Mouse (Mus musculus): ENCODE measurements around the gene Aktip. TPM values are rescaled to one million over a fixed set of nuclear protein-coding genes. Genes with fewer than 3 reads are reported as not detected.

Aktip gene
- polyA plus RNA-seq, 1 experiment from 2014 or later: 52.5 TPM

DNA sequence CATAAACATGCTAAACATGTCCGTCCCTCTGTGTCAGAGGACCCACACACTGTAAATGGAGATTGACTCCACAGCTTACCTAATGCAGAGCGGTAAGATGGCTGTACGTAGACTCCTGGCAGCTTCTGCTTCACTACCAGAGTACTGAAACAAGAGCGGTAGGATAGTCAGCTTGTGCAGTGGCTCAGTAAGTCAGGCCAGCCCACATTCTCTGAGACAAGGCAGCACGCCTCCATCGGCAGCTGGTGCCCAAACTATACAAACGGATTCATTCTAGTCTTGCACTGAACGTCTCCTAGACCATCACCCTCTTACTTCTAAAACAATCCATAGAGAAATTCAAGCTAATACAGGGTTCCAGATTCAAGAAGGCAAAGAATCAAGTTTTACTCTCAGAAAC is 73.0 kb downstream of the Aktip start:
- Histone ChIP-seq H3K9ac (ENCODE audit: low read length) (no peak overlapping the region), H3K27ac (ENCODE audit: low read length) (no peak overlapping the region), H3K4me3 (replicated peaks; ENCODE audit: low read length) (no peak overlapping the region), H3K9me3 (replicated peaks; ENCODE audit: control insufficient read depth, low read length) (no peaks in the 10 kb centered on the region), H3K27me3 (ENCODE audit: control insufficient read depth, insufficient read depth, low read length) (no peaks in the 10 kb centered on the region), H3K36me3 (ENCODE audit: control insufficient read depth, insufficient read depth, low read length) (peaks cover 30% of the 10 kb centered on the region), H3K4me2 (ENCODE audit: low read depth, low read length) (no peak overlapping the region), H3K4me1 (ENCODE audit: control insufficient read depth, insufficient read depth, low read length) (no peaks in the 10 kb centered on the region)
- 87% methylated on average over 8 of the region's 8 CpGs for WGBS
- ATAC-seq (ENCODE audit: insufficient read depth, low FRiP score): no peak

DNA sequence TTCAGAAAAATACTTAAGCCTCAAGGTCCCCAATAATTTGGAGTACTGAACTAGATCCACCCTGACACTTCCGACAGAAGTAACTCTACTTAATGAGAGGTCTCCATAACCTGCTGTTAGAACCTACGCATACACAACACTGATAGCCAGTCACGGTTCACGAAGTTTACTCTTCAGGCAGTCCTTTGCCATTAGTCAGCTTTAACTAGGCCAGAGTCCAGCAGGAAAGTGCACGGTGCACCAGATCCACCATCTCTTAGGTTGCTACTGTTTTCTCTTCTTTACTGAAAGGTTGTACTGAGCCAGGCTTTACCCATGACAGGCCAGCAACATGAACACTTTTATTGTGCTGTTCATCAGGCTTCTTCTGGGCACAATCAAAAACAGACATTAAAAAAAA is 75.5 kb downstream of the Aktip start:
- 88% methylated on average over 5 of the region's 5 CpGs for WGBS
- no peaks in the 10 kb centered on the region for H3K4me1 ChIP-seq (ENCODE audit: control insufficient read depth, insufficient read depth, low read length)
- no peak for ATAC-seq (ENCODE audit: insufficient read depth, low FRiP score)
- peaks cover 36% of the 10 kb centered on the region for H3K36me3 ChIP-seq (ENCODE audit: control insufficient read depth, insufficient read depth, low read length)
- H3K9me3 ChIP-seq (replicated peaks; ENCODE audit: control insufficient read depth, low read length): no peaks in the 10 kb centered on the region
- no peaks in the 10 kb centered on the region for H3K27me3 ChIP-seq (ENCODE audit: control insufficient read depth, insufficient read depth, low read length)
- H3K9ac ChIP-seq (ENCODE audit: low read length): no peak overlapping the region
- H3K4me2 ChIP-seq (ENCODE audit: low read depth, low read length): no peak overlapping the region
- no peak overlapping the region for H3K4me3 ChIP-seq (replicated peaks; ENCODE audit: low read length)
- H3K27ac ChIP-seq (ENCODE audit: low read length): no peak overlapping the region

DNA sequence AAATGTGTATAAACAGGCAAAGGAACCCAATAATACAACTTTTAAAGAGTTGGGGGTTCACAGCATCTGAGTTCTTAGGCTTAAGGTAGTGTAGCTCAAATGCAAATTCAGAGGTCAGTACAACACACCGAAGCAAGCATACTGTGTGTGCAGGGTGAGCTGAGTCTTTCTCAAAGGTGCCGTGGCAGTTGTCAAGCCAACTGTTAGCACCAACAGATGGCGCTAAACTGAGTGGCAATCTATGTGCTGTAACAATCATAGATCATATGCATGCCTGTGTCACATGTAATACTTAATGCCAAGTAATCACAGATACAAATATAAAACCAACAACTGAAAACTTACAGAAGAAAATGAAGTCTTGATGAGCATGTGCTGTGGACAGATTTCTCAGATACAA is 81.6 kb downstream of the Aktip start:
- Histone ChIP-seq H3K4me2 (ENCODE audit: low read depth, low read length) (no peak overlapping the region), H3K4me3 (replicated peaks; ENCODE audit: low read length) (no peak overlapping the region), H3K9me3 (replicated peaks; ENCODE audit: control insufficient read depth, low read length) (no peaks in the 10 kb centered on the region), H3K27ac (ENCODE audit: low read length) (no peak overlapping the region), H3K27me3 (ENCODE audit: control insufficient read depth, insufficient read depth, low read length) (no peaks in the 10 kb centered on the region), H3K4me1 (ENCODE audit: control insufficient read depth, insufficient read depth, low read length) (no peaks in the 10 kb centered on the region), H3K36me3 (ENCODE audit: control insufficient read depth, insufficient read depth, low read length) (peaks cover 29% of the 10 kb centered on the region), H3K9ac (ENCODE audit: low read length) (no peak overlapping the region)
- WGBS: 75% methylated on average over 3 of the region's 3 CpGs
- ATAC-seq (ENCODE audit: insufficient read depth, low FRiP score): no peak

DNA sequence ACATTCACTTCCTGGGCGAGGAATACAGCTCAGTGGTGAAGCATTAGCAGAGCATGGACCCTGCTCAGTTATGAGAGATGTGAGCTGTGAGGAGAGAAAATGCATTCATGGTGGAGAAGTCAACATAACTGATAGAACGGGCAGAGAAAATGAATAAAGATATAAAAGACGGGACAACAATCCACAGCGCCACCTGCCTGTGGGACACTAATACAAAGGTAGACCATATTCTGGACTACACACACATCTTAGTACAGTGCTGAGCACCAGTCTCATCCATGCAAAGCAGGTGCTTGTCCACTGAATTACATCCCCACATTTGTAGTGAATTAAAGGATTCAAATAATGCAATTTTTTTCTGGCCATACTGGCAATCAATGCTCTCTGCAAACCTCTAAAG is 82.2 kb downstream of the Aktip start:
- peaks cover 26% of the 10 kb centered on the region for H3K36me3 ChIP-seq (ENCODE audit: control insufficient read depth, insufficient read depth, low read length)
- no peaks in the 10 kb centered on the region for H3K4me1 ChIP-seq (ENCODE audit: control insufficient read depth, insufficient read depth, low read length)
- H3K9me3 ChIP-seq (replicated peaks; ENCODE audit: control insufficient read depth, low read length): no peaks in the 10 kb centered on the region
- no peak for ATAC-seq (ENCODE audit: insufficient read depth, low FRiP score)
- WGBS: 92% methylated on average over 4 of the region's 4 CpGs
- no peaks in the 10 kb centered on the region for H3K27me3 ChIP-seq (ENCODE audit: control insufficient read depth, insufficient read depth, low read length)
- H3K27ac ChIP-seq (ENCODE audit: low read length): no peak overlapping the region
- H3K9ac ChIP-seq (ENCODE audit: low read length): no peak overlapping the region
- H3K4me3 ChIP-seq (replicated peaks; ENCODE audit: low read length): no peak overlapping the region
- no peak overlapping the region for H3K4me2 ChIP-seq (ENCODE audit: low read depth, low read length)

DNA sequence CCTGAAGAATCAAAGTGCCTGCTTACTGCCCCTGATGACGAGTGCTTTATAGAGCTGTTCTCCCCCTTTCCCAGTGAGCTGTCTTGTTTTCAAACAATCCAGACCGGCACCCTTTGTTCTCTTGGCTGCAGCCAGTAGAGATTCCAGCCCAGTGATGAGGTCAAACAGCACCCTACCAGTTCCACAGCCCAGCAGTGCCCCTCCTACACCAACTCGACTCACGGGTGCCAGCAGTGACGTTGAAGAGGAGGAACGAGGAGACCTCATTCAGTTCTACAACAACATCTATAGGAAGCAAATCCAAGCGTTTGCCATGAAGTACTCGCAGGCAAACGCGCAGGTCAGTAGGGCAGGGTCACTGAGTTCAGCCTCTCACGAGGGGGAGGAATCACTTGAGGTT is 84.9 kb downstream of the Aktip start:
- Histone ChIP-seq H3K4me3 (replicated peaks; ENCODE audit: low read length) (no peak overlapping the region), H3K4me1 (ENCODE audit: control insufficient read depth, insufficient read depth, low read length) (no peaks in the 10 kb centered on the region), H3K36me3 (ENCODE audit: control insufficient read depth, insufficient read depth, low read length) (peaks cover 24% of the 10 kb centered on the region), H3K4me2 (ENCODE audit: low read depth, low read length) (no peak overlapping the region), H3K9ac (ENCODE audit: low read length) (no peak overlapping the region), H3K27ac (ENCODE audit: low read length) (no peak overlapping the region), H3K27me3 (ENCODE audit: control insufficient read depth, insufficient read depth, low read length) (no peaks in the 10 kb centered on the region), H3K9me3 (replicated peaks; ENCODE audit: control insufficient read depth, low read length) (no peaks in the 10 kb centered on the region)
- no peak for ATAC-seq (ENCODE audit: insufficient read depth, low FRiP score)
- WGBS: 53% methylated on average over 11 of the region's 11 CpGs

DNA sequence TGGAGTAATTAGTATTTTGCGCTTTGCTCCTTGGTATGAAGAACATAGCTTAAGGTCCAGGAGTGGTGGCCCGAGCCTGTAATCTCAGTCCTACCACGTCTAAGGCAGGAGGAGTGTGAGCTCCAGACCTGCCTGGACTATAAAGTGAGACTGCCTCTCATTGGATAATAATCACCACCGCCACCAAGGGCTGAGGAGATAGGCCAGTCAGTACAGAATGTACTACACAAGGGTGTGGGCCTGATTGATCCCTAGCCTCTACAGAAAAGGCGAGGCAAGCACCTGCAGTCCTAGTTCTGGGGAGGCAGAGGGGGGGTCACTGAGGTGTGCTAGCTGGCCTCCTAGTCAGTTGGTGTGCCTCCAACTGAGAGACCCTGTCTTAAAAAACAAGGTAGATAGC is 85.3 kb downstream of the Aktip start:
- peaks cover 23% of the 10 kb centered on the region for H3K36me3 ChIP-seq (ENCODE audit: control insufficient read depth, insufficient read depth, low read length)
- no peaks in the 10 kb centered on the region for H3K4me1 ChIP-seq (ENCODE audit: control insufficient read depth, insufficient read depth, low read length)
- H3K9me3 ChIP-seq (replicated peaks; ENCODE audit: control insufficient read depth, low read length): no peaks in the 10 kb centered on the region
- no peak overlapping the region for H3K27ac ChIP-seq (ENCODE audit: low read length)
- WGBS: 79% methylated on average over 5 of the region's 5 CpGs
- no peak overlapping the region for H3K4me2 ChIP-seq (ENCODE audit: low read depth, low read length)
- no peak overlapping the region for H3K4me3 ChIP-seq (replicated peaks; ENCODE audit: low read length)
- no peak for ATAC-seq (ENCODE audit: insufficient read depth, low FRiP score)
- no peak overlapping the region for H3K9ac ChIP-seq (ENCODE audit: low read length)
- no peaks in the 10 kb centered on the region for H3K27me3 ChIP-seq (ENCODE audit: control insufficient read depth, insufficient read depth, low read length)

- H3K36me3 ChIP-seq (ENCODE audit: control insufficient read depth, insufficient read depth, low read length): peaks cover 19% of the 10 kb centered on the region; the same call in 1 of the 2 replicates
- 82% methylated on average over 5 of the region's 5 CpGs for WGBS
- no peak for ATAC-seq (ENCODE audit: insufficient read depth, low FRiP score)
Measured at GRCm38 (mm10) chr8:91111868-91112477, 87.8 kb downstream of the Aktip start.

DNA sequence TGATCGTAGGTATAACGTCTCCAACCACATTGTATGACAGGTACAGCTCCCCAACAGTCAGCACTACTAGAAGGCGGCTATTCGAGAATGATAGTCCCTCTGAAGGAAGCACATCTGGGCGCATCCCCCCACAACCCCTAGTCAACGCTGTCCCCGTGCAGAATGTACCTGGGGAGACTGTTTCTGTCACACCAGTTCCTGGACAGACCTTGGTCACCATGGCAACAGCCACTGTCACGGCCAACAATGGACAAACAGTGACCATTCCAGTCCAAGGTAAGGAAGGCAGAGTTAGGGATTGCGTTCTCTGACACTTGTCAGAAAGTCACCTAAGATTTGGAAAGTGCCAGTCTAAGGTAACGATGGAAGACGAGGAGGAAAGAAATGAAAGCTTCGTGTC is 93.5 kb downstream of the Aktip start:
- 79% methylated on average over 12 of the region's 12 CpGs for WGBS
- H3K4me1 ChIP-seq (ENCODE audit: control insufficient read depth, insufficient read depth, low read length): no peaks in the 10 kb centered on the region

More at GRCm38 (mm10) chr8:91111868-91112477, 87.8 kb downstream of the Aktip start:
- H3K27ac ChIP-seq (ENCODE audit: low read length): no peak overlapping the region
- no peak overlapping the region for H3K4me3 ChIP-seq (replicated peaks; ENCODE audit: low read length)
- H3K4me1 ChIP-seq (ENCODE audit: control insufficient read depth, insufficient read depth, low read length): no peaks in the 10 kb centered on the region
- no peaks in the 10 kb centered on the region for H3K9me3 ChIP-seq (replicated peaks; ENCODE audit: control insufficient read depth, low read length)
- H3K27me3 ChIP-seq (ENCODE audit: control insufficient read depth, insufficient read depth, low read length): no peaks in the 10 kb centered on the region
- H3K4me2 ChIP-seq (ENCODE audit: low read depth, low read length): no peak overlapping the region
- H3K9ac ChIP-seq (ENCODE audit: low read length): no peak overlapping the region

GRCm38 (mm10) chr8:91098106-91098505 is 101.7 kb downstream of the Aktip start:
- 89% methylated on average over 6 of the region's 6 CpGs for WGBS
- H3K27ac ChIP-seq (ENCODE audit: low read length): no peak overlapping the region

More for the DNA sequence above, 93.5 kb downstream of the Aktip start:
- ATAC-seq (ENCODE audit: insufficient read depth, low FRiP score): no peak
- Histone ChIP-seq H3K27me3 (ENCODE audit: control insufficient read depth, insufficient read depth, low read length) (no peaks in the 10 kb centered on the region), H3K4me2 (ENCODE audit: low read depth, low read length) (no peak overlapping the region), H3K27ac (ENCODE audit: low read length) (no peak overlapping the region), H3K4me3 (replicated peaks; ENCODE audit: low read length) (no peak overlapping the region), H3K36me3 (ENCODE audit: control insufficient read depth, insufficient read depth, low read length) (peaks cover 10% of the 10 kb centered on the region; the same call in 1 of the 2 replicates), H3K9me3 (replicated peaks; ENCODE audit: control insufficient read depth, low read length) (no peaks in the 10 kb centered on the region), H3K9ac (ENCODE audit: low read length) (no peak overlapping the region)

More at GRCm38 (mm10) chr8:91098106-91098505, 101.7 kb downstream of the Aktip start:
- H3K9me3 ChIP-seq (replicated peaks; ENCODE audit: control insufficient read depth, low read length): no peaks in the 10 kb centered on the region
- H3K4me3 ChIP-seq (replicated peaks; ENCODE audit: low read length): no peak overlapping the region
- H3K4me1 ChIP-seq (ENCODE audit: control insufficient read depth, insufficient read depth, low read length): no peaks in the 10 kb centered on the region
- H3K27me3 ChIP-seq (ENCODE audit: control insufficient read depth, insufficient read depth, low read length): no peaks in the 10 kb centered on the region
- no peak overlapping the region for H3K9ac ChIP-seq (ENCODE audit: low read length)
- no peak overlapping the region for H3K4me2 ChIP-seq (ENCODE audit: low read depth, low read length)
- H3K36me3 ChIP-seq (ENCODE audit: control insufficient read depth, insufficient read depth, low read length): no peaks in the 10 kb centered on the region
- no peak for ATAC-seq (ENCODE audit: insufficient read depth, low FRiP score)
